Mouse (Mus musculus): ENCODE data around the gene Krt39.
A peak's percentile ranks its signal among the peaks of the same experiment; 100 is the strongest.

Krt39 gene

DNA sequence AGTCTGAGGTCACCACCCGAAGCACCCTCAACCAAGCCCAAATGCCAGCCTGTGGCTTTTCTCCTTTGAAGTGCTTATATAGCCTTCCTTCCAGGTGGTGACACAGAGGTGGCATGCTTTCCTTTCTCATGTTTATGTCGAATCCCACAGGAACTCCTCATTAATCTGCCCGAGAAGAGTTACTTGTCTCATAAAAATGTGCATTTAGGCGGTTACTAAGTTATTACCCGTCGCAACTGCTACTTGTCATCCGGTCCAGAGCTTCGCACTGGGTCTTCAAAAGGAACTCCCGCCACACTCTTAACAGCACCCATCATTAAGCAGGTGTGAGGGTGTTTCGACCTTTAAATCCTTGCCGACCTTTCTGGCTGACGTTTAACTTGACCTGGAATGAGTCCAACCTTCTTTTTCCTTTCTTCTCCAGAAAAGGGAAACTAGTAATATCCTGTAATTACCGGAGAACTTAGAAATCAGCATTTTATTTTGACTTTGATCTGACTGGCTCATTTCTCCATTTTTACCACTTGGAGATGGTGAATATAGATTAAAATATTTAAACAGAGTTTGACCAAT, at the start of gene Krt39:
TSS of gene Krt39 (minus strand) at position 51 of the 573 bp plus-strand sequence.
- no peak for DNase-seq

GRCm38 (mm10) chr11:99566530-99566929, 45.4 kb upstream of the Krt39 start, which contains the start of gene Krtap3-1:
Gene Krtap3-1, minus strand, starts transcription at chr11:99566630.
- DNase-seq: no peak

DNA sequence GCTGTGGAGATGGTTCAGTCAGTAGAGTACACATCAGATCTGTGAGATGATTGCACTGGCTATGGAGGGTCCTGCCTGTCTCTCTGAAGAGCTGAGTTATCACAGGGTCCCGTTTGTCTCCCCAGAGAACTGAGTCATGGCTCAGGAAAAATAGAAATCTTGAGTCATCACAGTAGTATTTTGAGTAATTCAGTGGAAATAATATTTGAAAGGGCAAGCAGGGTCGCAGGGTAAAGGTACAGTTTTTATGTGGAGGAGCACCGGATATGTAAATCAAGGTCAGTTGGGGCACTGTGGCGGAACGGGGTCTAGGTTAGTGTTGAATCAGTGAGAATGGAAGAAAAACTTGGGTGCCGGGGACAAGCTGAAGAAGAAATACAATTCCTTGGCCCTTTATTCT, 41.4 kb upstream of the Krt39 start:
- no peak for DNase-seq

DNA sequence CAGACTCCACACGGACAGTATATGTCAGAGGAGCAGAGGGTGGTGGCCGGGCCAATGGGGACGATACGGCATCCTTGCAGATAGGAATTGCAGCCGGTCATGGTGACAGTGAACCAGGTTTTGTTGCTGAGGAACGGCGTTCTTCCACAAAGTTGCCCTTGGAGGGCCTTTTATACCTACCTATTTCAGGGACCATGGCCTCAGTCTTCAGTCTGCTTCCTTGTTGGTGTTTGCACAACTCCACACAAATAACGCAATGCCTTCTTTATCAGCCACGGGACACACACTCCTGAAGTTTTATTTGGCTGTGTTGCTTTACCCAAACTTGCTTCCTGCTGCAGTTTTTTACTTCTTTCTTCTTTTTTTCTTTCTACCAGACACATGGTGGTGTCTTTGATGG, 38.2 kb upstream of the Krt39 start, which contains the start of gene Gm11939:
TSS of gene Gm11939 (minus strand) at position 101 of the 400 bp plus-strand sequence.
- DNase-seq: no peak

GRCm38 (mm10) chr11:99557976-99558745, 37.0 kb upstream of the Krt39 start:
- no peak for DNase-seq

- DNase-seq: no peak
Observed at GRCm38 (mm10) chr11:99556753-99557152, 35.6 kb upstream of the Krt39 start, which contains the start of gene Krtap3-2. Gene Krtap3-2, minus strand, starts transcription at chr11:99556853.

DNA sequence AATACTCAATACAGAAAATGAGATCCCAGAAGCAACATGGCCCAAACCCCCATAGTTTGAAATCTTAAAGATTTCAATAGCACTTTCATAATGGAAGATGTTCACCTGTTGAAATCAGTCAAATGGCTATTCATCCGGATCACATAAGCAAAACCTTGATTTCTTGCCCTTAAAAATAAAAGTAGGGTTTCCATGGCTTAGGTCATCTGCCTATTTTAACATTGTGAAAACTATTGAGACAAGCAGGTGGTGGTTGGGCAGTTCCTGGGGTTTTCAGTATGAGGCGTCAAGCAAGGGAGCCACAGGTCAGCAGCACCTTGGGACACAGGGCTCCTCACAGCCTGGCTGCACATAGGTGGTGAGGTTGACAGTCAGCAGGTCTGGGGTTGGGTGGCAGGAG, 35.1 kb upstream of the Krt39 start:
- no peak for DNase-seq

DNA sequence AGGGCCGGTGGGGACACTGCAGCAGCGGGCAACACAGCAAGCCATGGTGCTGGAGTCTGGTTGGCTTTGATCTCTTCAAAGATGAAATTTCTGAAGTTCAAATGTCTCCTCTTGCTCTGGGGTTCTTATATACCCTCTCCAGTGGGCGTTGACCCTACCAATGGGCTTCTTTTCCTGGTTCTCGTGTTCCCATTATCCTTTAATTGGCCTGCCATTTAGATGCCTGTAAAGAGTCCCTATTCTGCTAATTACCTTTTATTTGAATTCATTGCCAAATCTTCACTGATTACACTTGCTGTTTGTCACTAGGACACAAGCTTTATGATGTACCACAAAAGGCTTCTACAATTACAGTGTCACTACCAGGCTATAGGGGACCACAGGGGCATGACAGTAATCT, 29.6 kb upstream of the Krt39 start, which contains the start of gene Krtap3-3:
TSS of gene Krtap3-3 (minus strand) at position 101 of the 400 bp plus-strand sequence.
- DNase-seq: no peak

DNA sequence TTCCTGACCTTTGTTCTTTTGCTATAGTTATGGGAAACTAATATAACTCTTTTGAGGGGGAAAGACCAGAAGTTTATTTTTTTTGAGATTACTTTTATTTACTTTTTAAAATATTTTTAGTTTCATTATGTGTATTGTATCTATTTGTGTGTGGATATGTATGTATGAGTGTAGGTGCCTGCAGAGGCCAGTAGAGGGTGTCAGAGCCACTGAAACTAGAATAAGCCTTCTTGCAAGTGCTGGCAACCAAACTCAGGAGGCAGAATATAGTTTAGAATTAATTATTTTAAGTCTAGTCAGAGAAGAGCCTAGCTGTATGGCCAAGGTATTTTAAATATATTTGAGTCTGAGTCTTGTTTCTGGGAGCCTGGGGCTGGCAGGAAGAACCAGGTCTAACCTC, 26.8 kb upstream of the Krt39 start:
- no peak for DNase-seq

GRCm38 (mm10) chr11:99539721-99540120, 18.6 kb upstream of the Krt39 start:
- peak; percentile 56 to 74 for DNase-seq

GRCm38 (mm10) chr11:99514098-99514497, 7.0 kb downstream of the Krt39 start:
- DNase-seq: no peak

DNA sequence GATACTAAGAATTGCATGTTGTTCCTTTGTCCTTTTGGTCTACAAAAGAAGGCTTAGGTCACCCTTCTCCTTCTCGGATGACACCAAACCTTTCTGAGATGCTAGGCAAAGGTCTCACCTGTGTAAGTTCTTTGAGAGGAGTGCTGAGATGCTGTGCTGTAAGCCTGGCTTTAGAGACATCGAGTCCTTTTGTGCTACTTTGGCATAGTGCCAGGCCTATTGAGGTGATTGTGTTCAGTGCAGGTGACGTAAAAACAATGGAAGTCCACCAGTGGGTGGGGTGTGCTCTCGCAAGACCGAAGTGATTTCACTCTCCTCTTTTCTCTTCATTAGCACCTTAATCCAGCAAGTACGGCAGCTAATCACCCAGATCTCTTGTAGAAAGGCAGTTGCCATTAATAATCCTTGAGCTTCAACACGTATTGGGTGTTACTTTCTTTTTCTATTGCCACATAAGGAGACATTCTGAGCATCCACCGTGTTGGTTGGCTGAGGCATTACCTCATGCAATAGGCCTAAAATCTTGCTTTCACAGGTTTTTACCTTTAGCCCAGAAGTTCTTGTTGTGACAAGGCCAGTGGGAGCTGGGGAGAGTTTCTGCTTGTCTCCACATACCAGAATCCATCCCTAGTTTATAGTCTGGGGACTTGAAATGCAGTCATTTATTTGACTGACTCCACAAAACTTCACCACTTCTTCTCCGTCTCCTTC, 20.9 kb downstream of the Krt39 start:
- DNase-seq: no peak

- DNase-seq: no peak
Observed at GRCm38 (mm10) chr11:99496460-99496859, 24.7 kb downstream of the Krt39 start.

DNA sequence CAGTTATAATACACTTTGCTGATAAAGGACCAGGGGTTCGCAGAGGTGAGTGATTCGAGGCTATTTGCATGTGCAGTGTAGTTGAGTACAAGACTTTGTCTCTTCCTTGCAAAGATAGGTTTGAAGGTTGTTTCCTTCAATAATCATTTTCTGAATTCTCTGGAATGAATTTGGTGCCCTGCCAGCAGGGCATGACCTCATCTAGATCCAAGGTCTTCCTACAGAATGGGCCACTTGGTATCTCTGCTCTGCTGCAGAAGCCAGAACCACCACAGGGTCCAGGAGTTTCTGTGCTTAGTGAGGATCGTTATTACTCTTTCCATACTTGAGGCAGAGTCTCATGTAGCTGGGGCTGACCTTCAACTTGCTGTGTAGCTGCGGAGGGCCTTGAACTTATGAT, 26.4 kb downstream of the Krt39 start:
- DNase-seq: no peak

DNA sequence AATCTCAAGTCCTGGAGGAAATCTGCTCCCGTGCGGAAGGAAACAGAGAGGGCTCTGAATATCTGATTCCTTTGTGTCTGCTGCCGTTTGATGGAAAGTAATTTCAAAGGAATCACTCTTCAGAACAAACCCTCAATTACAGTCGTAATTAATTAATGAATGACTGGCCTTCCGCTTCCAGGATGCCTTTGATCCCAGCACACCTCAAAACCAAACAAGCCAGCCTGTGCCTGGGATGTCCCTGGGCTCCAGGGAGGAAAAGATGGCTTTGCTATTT, 27.6 kb downstream of the Krt39 start:
- DNase-seq: no peak

DNA sequence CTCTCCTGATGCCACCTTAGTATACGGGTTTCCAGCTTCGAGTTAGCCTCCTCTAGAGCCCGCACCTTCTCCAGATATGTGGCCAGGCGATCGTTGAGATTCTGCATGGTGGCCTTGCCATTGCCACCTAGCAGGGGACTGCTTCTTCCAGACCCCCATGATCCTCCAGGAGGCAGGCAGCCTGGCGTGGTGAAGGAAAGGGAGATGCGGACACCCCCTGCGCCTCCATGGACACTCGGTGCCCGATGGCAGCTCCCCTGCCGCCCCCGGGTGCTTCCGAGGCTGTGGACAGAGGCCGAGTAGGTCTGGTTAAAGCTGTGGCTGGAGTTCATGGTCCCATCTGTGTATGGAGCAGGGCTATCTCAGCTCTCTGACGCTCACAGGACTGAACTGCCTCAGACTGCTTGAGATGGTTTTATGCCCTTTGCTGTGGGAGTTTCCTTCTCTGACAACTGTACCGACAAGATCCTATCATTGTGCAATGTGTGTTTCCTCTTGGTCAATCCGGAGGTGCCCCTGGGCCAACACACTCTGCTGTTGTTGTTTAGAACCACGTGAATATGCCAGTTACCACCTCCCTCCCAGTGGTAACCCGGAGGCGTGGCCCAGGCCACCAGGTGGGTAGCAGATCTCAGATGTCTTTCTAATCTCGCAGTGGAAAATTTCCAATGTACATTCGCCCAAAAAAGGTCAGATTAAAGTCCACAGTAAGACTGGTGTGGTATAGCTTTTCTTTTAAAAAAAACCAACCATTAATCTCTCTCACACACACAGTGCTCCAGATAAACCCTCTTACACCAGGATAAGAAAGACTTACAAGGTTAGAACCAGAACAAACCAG, 28.2 kb downstream of the Krt39 start, which contains the start of gene Krt23:
TSS of gene Krt23 (minus strand) at position 405 of the 841 bp plus-strand sequence.
- no peak for DNase-seq

DNA sequence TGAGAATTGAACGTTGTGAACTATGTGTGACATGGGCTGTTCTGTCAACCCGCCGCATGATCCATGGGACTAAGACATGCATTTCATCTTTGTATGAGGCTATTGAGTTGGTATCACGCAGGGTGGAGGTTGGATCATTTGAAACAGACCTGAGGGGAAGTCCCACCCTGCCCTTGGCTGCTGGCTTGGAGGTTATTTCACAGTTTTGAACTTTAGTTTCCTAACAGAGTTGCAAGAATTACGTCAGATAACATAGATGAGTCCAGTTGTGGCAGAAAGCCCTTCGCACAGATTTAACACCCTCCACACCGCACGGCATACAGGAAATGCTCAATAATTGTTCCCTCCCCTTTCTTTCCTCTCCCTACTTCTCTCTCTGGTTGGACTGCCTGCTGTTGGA, 30.1 kb downstream of the Krt39 start:
- no peak for DNase-seq

- DNase-seq: no peak
Observed at GRCm38 (mm10) chr11:99490624-99491023, 30.5 kb downstream of the Krt39 start.

DNA sequence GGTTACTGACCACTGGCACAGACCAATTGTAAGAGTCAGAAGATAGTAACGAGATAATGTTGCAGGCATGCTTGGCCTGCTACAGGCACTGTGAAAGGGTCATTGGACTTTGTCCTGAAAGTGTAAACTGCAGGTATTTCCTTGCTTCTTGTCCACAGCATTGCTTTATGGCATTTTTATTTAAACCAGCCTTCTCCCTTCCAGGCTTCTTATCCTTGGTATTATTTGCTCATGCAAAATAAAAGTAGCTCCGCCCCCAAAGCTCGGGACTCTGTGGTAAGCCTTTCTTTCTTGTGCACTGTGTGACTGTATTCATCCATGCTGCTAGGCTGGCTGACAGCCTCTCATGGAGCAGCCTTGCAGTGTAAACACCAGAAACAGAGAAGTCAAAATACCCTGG, 31.9 kb downstream of the Krt39 start:
- no peak for DNase-seq

GRCm38 (mm10) chr11:99474981-99475380, 46.2 kb downstream of the Krt39 start:
- no peak for DNase-seq

DNA sequence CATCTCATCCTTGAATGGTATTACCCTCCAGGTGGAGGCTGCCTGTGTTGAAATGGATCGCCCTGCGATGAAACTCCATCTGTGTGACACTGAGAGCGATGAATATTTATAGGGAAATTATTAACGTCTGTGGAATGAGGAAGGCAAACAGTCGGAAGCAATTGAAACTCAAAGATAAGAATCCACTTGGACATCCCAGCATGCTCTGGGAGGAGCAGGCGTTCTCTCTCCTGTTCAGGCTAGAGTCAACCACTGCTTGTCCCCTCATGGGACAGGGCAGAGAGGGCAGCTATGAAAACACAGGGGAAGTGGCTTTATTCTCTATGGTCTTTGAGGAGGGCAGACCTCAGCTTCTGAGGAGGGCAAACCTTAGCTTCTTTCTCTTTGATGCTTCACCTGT, 47.7 kb downstream of the Krt39 start:
- no peak for DNase-seq

- no peak for DNase-seq
Observed at GRCm38 (mm10) chr11:99472405-99472804, 48.7 kb downstream of the Krt39 start.

- DNase-seq: no peak
Observed at GRCm38 (mm10) chr11:99471946-99472345, 49.2 kb downstream of the Krt39 start.
